Mouse (Mus musculus) forebrain, embryonic 13.5 days (tissue): ENCODE data around the gene Homez. TPM values are rescaled to one million over a fixed set of nuclear protein-coding genes. Genes with fewer than 3 reads are reported as not detected.

Source experiments
- ATAC-seq: fragments of 200-750 bp; cut with Nextera tagmentation; 2 replicates; pipeline ENCODE4 v1.8.0; 2017
- H3K27ac ChIP-seq: fragments of 300-500 bp; sonication (generic); 2 replicates; pipeline ENCODE4 v1.5.1; 2015; ENCODE audit warnings: inconsistent platforms, mild to moderate bottlenecking, moderate library complexity
- H3K27me3 ChIP-seq: fragments of 300-500 bp; sonication (generic); 2 replicates; pipeline ENCODE4 v1.6.1; 2015; ENCODE audit warnings: mild to moderate bottlenecking, inconsistent platforms
- H3K36me3 ChIP-seq: fragments of 300-500 bp; sonication (generic); 2 replicates; pipeline ENCODE4 v1.6.1; 2015; ENCODE audit warnings: mild to moderate bottlenecking, inconsistent platforms; ENCODE audit not compliant: poor library complexity, severe bottlenecking
- H3K4me1 ChIP-seq: fragments of 300-500 bp; sonication (generic); 2 replicates; pipeline ENCODE4 v1.6.1; 2015; ENCODE audit warnings: inconsistent platforms
- H3K4me2 ChIP-seq: fragments of 300-500 bp; sonication (generic); 2 replicates; pipeline ENCODE4 v1.6.1; 2015; ENCODE audit warnings: inconsistent platforms, mild to moderate bottlenecking, moderate library complexity
- H3K4me3 ChIP-seq: fragments of 300-500 bp; sonication (generic); 2 replicates; pipeline ENCODE4 v1.5.1; 2015; ENCODE audit warnings: mild to moderate bottlenecking, inconsistent platforms
- H3K9ac ChIP-seq: fragments of 300-500 bp; sonication (generic); 2 replicates; pipeline ENCODE4 v1.6.1; 2015; ENCODE audit warnings: mild to moderate bottlenecking, inconsistent platforms
- H3K9me3 ChIP-seq: fragments of 300-500 bp; sonication (generic); replicated peaks from 2 replicates; pipeline ENCODE4 v1.6.1; 2016; ENCODE audit warnings: inconsistent platforms
- WGBS: fragments of 180-500 bp; shearing (Covaris S2); methylation state at CpG from one replicate; pipeline ENCODE4 v1.1.7; 2015; 5-methylcytosine and 5-hydroxymethylcytosine counted together
- polyA plus RNA-seq: library from polyadenylated mRNA; unstranded; fragments of >200 nt; fragmentation: Nextera tagmentation; extraction: Ambion mirVana; gene quantifications from 2 replicates; pipeline ENCODE4 v1.2.1, GENCODE M21; 2015

Homez gene
- polyA plus RNA-seq, 1 experiment from 2014 or later: 11.9 TPM

- ATAC-seq: no peak
- Histone ChIP-seq H3K4me1 (peaks cover 8% of the 10 kb centered on the region), H3K27me3 (no peaks in the 10 kb centered on the region), H3K9ac (no peak overlapping the region), H3K4me2 (no peak overlapping the region), H3K9me3 (no peaks in the 10 kb centered on the region), H3K27ac (no peak overlapping the region), H3K36me3 (no peaks in the 10 kb centered on the region), H3K4me3 (no peak overlapping the region)
- 62% methylated on average over 3 of the region's 3 CpGs for WGBS
Observed at GRCm38 (mm10) chr14:54866268-54866667, 4.5 kb downstream of the Homez start.

DNA sequence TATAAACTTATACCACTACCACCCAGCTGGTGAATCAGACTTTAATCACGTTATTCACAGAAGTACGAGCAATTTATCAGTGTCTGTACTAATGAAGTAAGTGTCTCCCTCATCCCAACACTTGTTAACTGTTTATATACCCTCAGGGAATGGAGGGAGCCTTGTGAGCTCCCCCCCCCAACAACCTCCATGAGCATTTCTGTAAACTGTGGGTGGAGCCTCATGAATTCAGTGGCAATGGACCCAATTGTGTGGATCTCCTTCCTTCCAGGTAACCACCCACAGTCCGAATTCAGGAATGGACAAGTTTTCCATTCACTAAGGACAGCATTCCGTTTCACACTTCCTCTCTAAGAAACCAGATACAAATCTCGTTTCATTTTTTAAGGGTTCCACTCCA, 5.1 kb downstream of the Homez start:
- Histone ChIP-seq H3K36me3 (no peaks in the 10 kb centered on the region), H3K27me3 (no peaks in the 10 kb centered on the region), H3K4me3 (no peak overlapping the region), H3K27ac (no peak overlapping the region), H3K4me2 (no peak overlapping the region), H3K9me3 (no peaks in the 10 kb centered on the region), H3K9ac (no peak overlapping the region), H3K4me1 (peaks cover 8% of the 10 kb centered on the region)
- WGBS: 85% methylated on average over 5 of the region's 5 CpGs
- ATAC-seq: no peak

DNA sequence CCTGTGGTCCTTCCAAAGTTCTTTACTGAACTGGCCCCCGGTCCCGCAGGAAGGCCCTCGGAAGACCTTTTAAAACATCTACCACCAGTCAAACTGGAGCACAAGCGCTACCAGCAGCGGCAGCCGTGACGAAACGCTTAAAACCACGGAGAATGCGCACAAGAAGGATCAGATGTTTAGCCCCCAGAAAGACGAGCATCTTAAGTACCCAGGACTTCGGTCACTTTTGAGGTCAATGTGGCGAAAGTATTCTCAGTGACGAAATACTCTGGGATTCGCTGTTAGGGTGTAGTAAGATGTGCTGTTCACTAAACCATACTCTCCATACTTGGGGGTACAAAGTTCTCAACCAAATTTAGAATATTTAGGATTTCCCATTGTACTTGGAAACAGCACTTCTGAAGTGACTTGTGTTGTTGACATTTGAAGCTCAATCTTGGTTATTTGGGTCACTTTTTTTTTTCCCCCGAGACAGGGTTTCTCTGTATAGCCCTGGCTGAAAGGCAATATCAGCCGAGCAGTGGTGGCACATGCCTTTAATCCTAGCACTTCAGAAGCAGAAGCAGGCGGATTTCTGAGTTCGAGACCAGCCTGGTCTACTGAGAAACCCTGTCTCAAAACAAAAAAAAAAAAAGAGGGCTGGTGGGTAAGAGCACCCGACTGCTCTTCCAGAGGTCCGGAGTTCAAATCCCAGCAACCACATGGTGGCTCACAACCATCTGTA, 6.3 kb downstream of the Homez start:
- WGBS: 17% methylated on average over 21 of the region's 21 CpGs
- ATAC-seq: peak; percentile 12; the same call in 1 of the 2 replicates
- peak overlapping the region; percentile 58; the same call in 1 of the 2 replicates for H3K27ac ChIP-seq

DNA sequence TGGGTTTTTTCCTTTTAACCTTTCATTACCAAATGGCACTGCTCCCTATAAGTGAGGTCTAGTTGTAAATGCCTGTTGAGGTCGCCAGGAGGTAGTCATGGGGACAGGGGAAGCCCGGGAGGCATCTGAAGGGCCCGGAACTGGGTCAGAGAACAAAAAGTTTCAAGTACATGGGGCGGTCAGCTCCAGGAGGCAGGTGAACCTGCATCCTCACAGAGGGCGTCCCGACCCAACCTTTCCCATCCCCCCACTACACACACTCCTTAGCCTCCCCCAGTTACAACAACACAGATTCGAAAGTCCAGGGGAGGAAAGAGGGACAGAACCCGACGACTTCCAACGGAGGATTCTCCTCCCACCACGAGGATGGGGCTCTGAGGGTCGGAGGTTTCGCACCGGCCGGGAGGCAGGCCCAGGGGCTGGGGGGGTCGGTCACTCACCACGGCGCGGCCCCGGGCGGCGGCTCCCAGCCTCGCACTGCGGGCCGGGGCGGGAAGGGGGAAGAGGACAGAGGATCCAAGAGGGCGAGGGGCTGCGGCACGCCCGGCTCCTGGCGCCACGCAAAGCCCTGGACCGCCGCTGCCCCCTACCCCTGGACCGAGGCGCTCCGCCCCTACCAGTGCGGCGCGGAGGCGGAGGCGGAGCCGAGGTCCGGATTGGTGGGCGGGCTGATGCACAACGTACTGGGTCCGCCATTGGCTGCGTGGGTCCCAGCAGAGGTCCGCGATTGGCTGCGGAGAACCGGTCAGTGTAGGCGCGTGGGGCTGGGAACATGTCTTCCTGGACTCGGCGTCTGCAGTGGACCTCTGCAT, 7.1 kb downstream of the Homez start:
- Histone ChIP-seq H3K27ac (peak overlapping the region; percentile 36), H3K4me2 (peak overlapping the region; percentile 84), H3K36me3 (0 out of 2 replicates have a peak, but pooled peaks cover 4% of the 10 kb centered on the region), H3K9me3 (no peaks in the 10 kb centered on the region), H3K27me3 (no peaks in the 10 kb centered on the region), H3K9ac (peak overlapping the region; percentile 95), H3K4me1 (peaks cover 8% of the 10 kb centered on the region), H3K4me3 (peak overlapping the region; percentile 96)
- WGBS: under 1% methylated on average over 55 of the region's 56 CpGs
- ATAC-seq: peak; percentile 100

More for the DNA sequence above, 6.3 kb downstream of the Homez start:
- Histone ChIP-seq H3K9ac (peak overlapping the region; percentile 95), H3K27me3 (no peaks in the 10 kb centered on the region), H3K4me2 (peak overlapping the region; percentile 84), H3K9me3 (no peaks in the 10 kb centered on the region), H3K4me3 (peak overlapping the region; percentile 96), H3K36me3 (0 out of 2 replicates have a peak, but pooled peaks cover 4% of the 10 kb centered on the region), H3K4me1 (peaks cover 8% of the 10 kb centered on the region)

- no peaks in the 10 kb centered on the region for H3K9me3 ChIP-seq
- peaks cover 28% of the 10 kb centered on the region for H3K36me3 ChIP-seq
- ATAC-seq: no peak
- no peak overlapping the region for H3K4me2 ChIP-seq
- H3K27me3 ChIP-seq: no peaks in the 10 kb centered on the region
- WGBS: 45% methylated on average over 2 of the region's 2 CpGs
- H3K4me1 ChIP-seq: peaks cover 8% of the 10 kb centered on the region
- no peak overlapping the region for H3K4me3 ChIP-seq
- H3K9ac ChIP-seq: no peak overlapping the region
- H3K27ac ChIP-seq: no peak overlapping the region
Observed at GRCm38 (mm10) chr14:54860511-54860910, 10.2 kb downstream of the Homez start.

DNA sequence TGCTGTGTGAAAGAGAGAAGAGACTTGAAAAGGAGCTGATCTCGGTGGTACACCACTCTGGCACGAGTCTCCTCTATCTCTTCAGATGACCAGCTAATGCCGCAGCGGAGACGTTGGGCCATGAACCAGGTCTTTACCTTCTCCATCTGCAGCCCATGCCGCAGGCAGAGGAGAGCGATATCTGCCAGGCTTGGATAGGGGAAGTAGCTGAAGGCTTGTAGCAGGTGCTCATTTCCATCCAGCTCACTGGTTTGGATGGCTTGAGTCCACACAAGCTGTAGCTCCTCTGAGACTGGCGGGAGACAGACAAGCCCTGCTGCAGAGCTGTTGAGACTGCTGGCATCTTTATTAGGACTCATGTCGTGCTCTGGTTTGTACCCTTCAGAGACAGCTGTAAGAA, 12.9 kb downstream of the Homez start:
- Histone ChIP-seq H3K4me2 (no peak overlapping the region), H3K9ac (no peak overlapping the region), H3K4me3 (no peak overlapping the region), H3K4me1 (no peaks in the 10 kb centered on the region), H3K27me3 (no peaks in the 10 kb centered on the region), H3K9me3 (no peaks in the 10 kb centered on the region), H3K36me3 (peaks cover 43% of the 10 kb centered on the region), H3K27ac (no peak overlapping the region)
- ATAC-seq: no peak
- 96% methylated on average over 9 of the region's 9 CpGs for WGBS

GRCm38 (mm10) chr14:54856703-54857102, 14.1 kb downstream of the Homez start:
- no peaks in the 10 kb centered on the region for H3K27me3 ChIP-seq
- H3K4me1 ChIP-seq: no peaks in the 10 kb centered on the region
- no peak for ATAC-seq
- no peak overlapping the region for H3K4me2 ChIP-seq
- H3K9ac ChIP-seq: no peak overlapping the region
- WGBS: 89% methylated on average over 7 of the region's 7 CpGs
- no peak overlapping the region for H3K27ac ChIP-seq
- H3K36me3 ChIP-seq: peaks cover 43% of the 10 kb centered on the region
- no peaks in the 10 kb centered on the region for H3K9me3 ChIP-seq
- H3K4me3 ChIP-seq: no peak overlapping the region

DNA sequence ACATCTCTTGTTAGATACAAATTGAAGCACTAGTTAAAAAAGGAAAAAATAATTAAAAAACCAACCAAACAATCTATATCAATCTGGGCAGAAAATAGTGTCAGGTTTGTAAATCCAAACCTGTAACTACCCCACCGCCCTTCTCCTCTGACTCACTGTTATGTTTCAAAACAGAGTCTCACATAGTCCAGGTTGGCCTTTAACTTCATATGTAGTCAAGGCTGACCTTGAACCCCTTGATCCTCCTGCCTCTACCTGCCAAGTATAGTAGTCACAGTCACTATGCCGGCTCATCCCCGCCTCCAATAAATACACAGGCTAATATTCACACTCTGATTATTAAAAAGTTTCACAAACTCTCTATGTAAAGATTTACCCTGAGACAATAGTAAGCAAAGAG, 15.0 kb downstream of the Homez start:
- no peak for ATAC-seq
- H3K9me3 ChIP-seq: no peaks in the 10 kb centered on the region
- H3K27ac ChIP-seq: no peak overlapping the region
- no peaks in the 10 kb centered on the region for H3K27me3 ChIP-seq
- H3K4me1 ChIP-seq: no peaks in the 10 kb centered on the region
- 98% methylated on average over 3 of the region's 3 CpGs for WGBS
- no peak overlapping the region for H3K9ac ChIP-seq
- no peak overlapping the region for H3K4me2 ChIP-seq
- H3K4me3 ChIP-seq: no peak overlapping the region
- H3K36me3 ChIP-seq: peaks cover 43% of the 10 kb centered on the region

DNA sequence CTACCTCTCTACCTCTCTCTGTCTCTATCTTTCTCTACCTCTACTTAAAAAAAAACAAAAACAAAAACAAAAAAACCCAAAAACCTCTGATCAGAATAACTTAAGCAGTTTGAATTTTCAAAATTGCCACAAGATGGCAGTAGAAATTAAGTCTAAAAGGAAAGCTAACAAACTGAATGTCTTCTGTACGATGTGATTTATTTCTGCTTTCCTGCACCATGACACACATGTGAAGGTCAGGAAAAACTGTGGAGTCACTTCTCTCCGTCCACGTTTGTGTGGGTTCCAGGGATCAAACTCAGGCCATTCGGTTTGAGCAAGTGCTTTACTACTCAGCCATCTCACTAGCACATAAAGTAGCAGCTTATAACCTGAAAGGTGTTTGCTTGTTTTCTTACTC, 27.3 kb downstream of the Homez start:
- H3K4me1 ChIP-seq: no peaks in the 10 kb centered on the region
- H3K27ac ChIP-seq: no peak overlapping the region
- no peaks in the 10 kb centered on the region; the same call in 1 of the 2 replicates for H3K27me3 ChIP-seq
- WGBS: 3% methylated on average over 4 of the region's 4 CpGs
- no peaks in the 10 kb centered on the region for H3K36me3 ChIP-seq
- H3K4me3 ChIP-seq: no peak overlapping the region
- 0 out of 2 replicates have a peak, but pooled peaks have one; percentile 27 for ATAC-seq
- H3K9ac ChIP-seq: no peak overlapping the region
- H3K4me2 ChIP-seq: no peak overlapping the region
- H3K9me3 ChIP-seq: no peaks in the 10 kb centered on the region

DNA sequence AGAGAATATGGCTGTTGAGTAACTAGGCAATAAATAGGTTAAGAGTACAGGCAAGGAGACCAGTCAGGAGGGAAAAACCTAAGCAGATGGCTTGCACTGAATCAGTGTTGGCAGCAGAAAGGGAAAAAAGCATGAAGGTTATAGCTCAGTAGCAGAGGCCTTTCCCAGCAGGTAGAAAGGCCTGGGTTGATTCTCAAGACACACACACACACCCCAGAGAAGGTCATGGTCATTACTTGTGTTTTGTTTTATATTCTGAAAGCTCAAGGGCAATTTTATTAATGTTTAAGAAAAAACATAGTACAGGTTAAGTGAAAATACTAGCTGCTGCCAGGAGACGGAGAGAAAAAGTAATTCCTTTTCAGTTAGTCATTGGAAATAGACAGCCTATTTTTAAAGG, 47.0 kb downstream of the Homez start:
- no peak overlapping the region for H3K27ac ChIP-seq
- no peak overlapping the region for H3K4me2 ChIP-seq
- no peak for ATAC-seq
- H3K4me1 ChIP-seq: no peaks in the 10 kb centered on the region
- H3K9ac ChIP-seq: no peak overlapping the region
- no peak overlapping the region for H3K4me3 ChIP-seq
- no peaks in the 10 kb centered on the region for H3K36me3 ChIP-seq
- no peaks in the 10 kb centered on the region for H3K27me3 ChIP-seq
- H3K9me3 ChIP-seq: no peaks in the 10 kb centered on the region
- 86% methylated on average over 1 of the region's 1 CpGs for WGBS

DNA sequence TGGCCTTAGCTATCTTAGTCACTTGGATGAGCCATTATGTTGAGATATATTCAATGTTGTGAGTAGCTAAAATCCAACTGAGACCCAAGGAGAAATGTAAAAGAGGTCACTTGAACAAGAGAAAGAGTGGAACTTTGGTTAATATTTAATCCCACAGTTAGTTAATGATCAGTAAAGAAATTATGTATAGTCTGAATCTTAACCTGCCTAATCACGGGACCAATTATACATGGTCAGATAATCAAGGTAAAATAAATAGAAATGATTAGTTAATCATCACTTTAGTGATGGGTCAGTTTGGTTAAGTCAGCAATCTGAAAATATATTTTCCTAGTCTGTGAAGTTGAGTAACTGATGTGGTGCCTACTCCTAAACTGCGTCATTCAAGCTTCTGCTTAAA, 48.5 kb downstream of the Homez start:
- no peak overlapping the region for H3K27ac ChIP-seq
- no peak overlapping the region for H3K4me3 ChIP-seq
- no peaks in the 10 kb centered on the region for H3K36me3 ChIP-seq
- no peak for ATAC-seq
- H3K9me3 ChIP-seq: no peaks in the 10 kb centered on the region
- H3K9ac ChIP-seq: no peak overlapping the region
- no peaks in the 10 kb centered on the region for H3K27me3 ChIP-seq
- H3K4me1 ChIP-seq: no peaks in the 10 kb centered on the region
- WGBS: 92% methylated on average over 2 of the region's 2 CpGs
- no peak overlapping the region for H3K4me2 ChIP-seq

- no peak overlapping the region for H3K4me3 ChIP-seq
- no peak overlapping the region for H3K9ac ChIP-seq
- no peaks in the 10 kb centered on the region for H3K9me3 ChIP-seq
- 56% methylated on average over 2 of the region's 2 CpGs for WGBS
- H3K36me3 ChIP-seq: no peaks in the 10 kb centered on the region
- H3K27me3 ChIP-seq: no peaks in the 10 kb centered on the region
- no peak for ATAC-seq
- H3K27ac ChIP-seq: no peak overlapping the region
- H3K4me2 ChIP-seq: no peak overlapping the region
- no peaks in the 10 kb centered on the region for H3K4me1 ChIP-seq
Observed at GRCm38 (mm10) chr14:54817791-54818190, 53.0 kb downstream of the Homez start.
